Mouse (Mus musculus) thymus, postnatal 10 days (tissue): ENCODE data around the gene Gcfc2.

ENCODE experiments used
- DNase-seq, 2 experiments: peaks; one replicate each; pipeline ENCODE4 v3.0.0; 2021; ENCODE audit warnings: low spot score in 2 of 2

Gcfc2 gene

DNA sequence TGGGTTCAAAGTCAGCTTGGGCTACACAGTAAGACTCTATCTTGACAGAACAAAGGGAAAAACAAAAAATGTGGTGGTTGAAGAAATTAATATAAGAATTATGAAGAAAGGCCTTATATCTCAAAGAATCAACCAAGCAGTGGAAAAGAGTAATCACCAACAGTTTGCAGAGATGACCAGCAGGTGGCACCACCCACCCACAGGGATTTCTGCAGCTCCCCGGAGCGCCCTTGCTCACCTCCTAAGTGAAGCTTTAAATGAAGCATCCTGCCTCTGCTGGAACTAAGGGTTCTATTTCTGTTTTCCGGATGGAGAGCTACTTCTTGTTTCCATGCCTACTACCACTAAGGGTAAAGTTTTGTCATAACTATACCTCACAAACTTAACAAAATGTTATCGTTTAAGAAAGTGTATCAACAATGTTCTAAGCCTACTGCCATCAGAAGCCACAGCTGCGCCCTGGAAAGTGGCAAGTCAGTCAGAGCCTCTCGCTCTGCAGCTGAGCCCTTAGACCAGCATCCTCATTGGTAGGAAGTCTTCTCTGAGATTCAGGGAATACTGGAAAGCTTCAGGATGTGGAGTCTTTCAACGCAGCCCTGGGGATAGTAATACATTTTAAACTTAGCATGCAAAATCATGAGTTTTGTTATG lies 52.6 kb downstream of the Gcfc2 start:
- DNase-seq, result peak; percentile 27 to 66

DNA sequence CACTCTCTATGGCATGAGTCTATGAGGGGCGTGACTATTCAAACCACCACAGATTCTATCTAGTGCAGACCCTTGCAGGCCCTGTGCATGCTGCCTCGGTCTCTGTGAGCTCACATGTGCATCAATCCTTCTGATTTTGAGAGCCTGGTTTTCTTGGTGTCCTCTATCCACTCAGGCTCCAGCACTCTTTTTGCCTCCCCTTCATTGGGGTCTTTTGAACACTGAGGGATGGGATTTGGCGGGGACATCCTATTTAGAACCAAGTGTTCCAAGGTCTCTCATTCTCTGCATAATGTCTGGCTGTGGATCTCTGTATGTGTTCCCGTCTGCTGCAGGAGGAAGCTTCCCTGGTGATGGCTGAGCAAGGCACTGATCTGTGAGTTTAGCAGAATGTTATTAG lies 55.8 kb downstream of the Gcfc2 start:
- DNase-seq, result no peak

DNA sequence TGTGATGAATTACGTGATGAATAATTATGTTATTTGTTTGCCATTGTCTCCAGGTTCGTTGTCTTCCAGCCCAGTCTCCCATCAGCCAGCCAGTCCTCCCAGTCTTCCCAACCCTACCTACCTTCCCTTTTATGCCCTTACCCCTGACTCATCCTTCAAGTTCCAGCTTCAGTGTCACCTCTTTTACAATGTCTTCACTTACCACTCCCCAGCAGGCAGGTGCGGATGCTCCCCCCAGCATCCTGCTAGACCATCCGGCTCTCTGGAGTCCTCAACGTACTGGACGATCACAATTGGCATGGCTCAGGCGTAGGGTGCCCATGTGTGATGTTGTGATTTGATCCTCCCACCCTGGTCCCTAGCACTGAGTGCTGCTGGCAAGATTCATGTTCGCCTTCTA lies 62.7 kb downstream of the Gcfc2 start:
- peak in 1 of 2 experiments; percentile 2 for DNase-seq

GRCm38 (mm10) chr6:81986599-81986998 lies 63.1 kb downstream of the Gcfc2 start:
- peak in 1 of 2 experiments; percentile 1 for DNase-seq

GRCm38 (mm10) chr6:81987010-81987409 lies 63.5 kb downstream of the Gcfc2 start:
- peak; percentile 2 to 61 for DNase-seq

DNA sequence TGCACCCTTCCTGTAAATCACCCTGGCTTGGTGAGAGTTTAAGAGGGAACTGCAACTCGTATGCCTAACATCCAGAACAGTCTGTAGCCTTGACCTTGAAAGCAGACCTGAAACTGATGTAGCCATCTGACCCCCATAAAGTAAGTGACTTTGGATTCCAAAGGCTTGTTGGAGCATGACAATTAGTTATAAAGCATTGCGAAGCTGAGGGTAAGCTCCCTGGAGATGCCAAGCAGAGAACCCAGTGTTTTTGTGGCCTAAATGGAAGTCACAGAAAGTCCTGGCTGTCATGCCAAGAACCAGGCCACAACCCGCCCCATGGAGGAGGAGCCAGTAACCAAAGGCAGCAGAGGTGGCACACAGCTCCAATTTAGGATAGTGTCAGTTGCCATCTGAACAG lies 64.1 kb downstream of the Gcfc2 start:
- no peak for DNase-seq

GRCm38 (mm10) chr6:81988341-81988740 lies 64.9 kb downstream of the Gcfc2 start:
- no peak for DNase-seq

- DNase-seq, result no peak
Measured at GRCm38 (mm10) chr6:81990049-81990810, 66.8 kb downstream of the Gcfc2 start.
